Mouse (Mus musculus) liver, embryonic 11.5 days (tissue): ENCODE data around the gene Hesx1. TPM values are rescaled to one million over a fixed set of nuclear protein-coding genes. Genes with fewer than 3 reads are reported as not detected.

Experiments
- ATAC-seq: fragments of 200-750 bp; cut with Nextera tagmentation; replicated peaks from 2 replicates; pipeline ENCODE4 v1.8.0; 2017; ENCODE audit warnings: moderate number of reproducible peaks, mild to moderate bottlenecking, moderate TSS enrichment, moderate library complexity; ENCODE audit not compliant: low FRiP score
- DNase-seq: peaks from one replicate; pipeline ENCODE4 v3.0.0-alpha.2; 2017; ENCODE audit warnings: low spot score
- H3K27ac ChIP-seq: fragments of 300-500 bp; sonication (generic); 2 replicates; pipeline ENCODE4 v1.5.1; 2014; ENCODE audit warnings: mild to moderate bottlenecking, low read depth, low read length, control low read depth
- H3K27me3 ChIP-seq: fragments of 300-500 bp; sonication (generic); replicated peaks from 2 replicates; pipeline ENCODE4 v1.6.1; 2014; ENCODE audit warnings: low read length, mixed read lengths; ENCODE audit not compliant: control insufficient read depth, insufficient read depth
- H3K36me3 ChIP-seq: fragments of 300-500 bp; sonication (generic); 2 replicates; pipeline ENCODE4 v1.6.1; 2014; ENCODE audit warnings: mild to moderate bottlenecking, low read length, moderate library complexity, mixed read lengths; ENCODE audit not compliant: control insufficient read depth, insufficient read depth
- H3K4me1 ChIP-seq: fragments of 300-500 bp; sonication (generic); replicated peaks from 2 replicates; pipeline ENCODE4 v1.6.1; 2014; ENCODE audit warnings: low read length, mixed read lengths; ENCODE audit not compliant: control insufficient read depth, insufficient read depth
- H3K4me2 ChIP-seq: fragments of 300-500 bp; sonication (generic); 2 replicates; pipeline ENCODE4 v1.6.1; 2014; ENCODE audit warnings: mild to moderate bottlenecking, control low read depth, moderate library complexity
- H3K4me3 ChIP-seq: fragments of 300-500 bp; sonication (generic); 2 replicates; pipeline ENCODE4 v1.5.1; 2014; ENCODE audit warnings: low read depth, low read length, control low read depth
- H3K9ac ChIP-seq: fragments of 300-500 bp; sonication (generic); 2 replicates; pipeline ENCODE4 v1.6.1; 2014; ENCODE audit warnings: low read depth, low read length, control low read depth
- H3K9me3 ChIP-seq: fragments of 300-500 bp; sonication (generic); 2 replicates; pipeline ENCODE4 v1.6.1; 2016; ENCODE audit warnings: low read length, inconsistent platforms, mixed read lengths; ENCODE audit not compliant: control insufficient read depth
- WGBS: fragments of 180-500 bp; shearing (Covaris S2); extraction: QIAGEN DNeasy Blood & Tissue Kit; methylation state at CpG from one replicate; pipeline ENCODE4 v1.1.7; 2014; 5-methylcytosine and 5-hydroxymethylcytosine counted together
- polyA plus RNA-seq: library from polyadenylated mRNA; unstranded; fragments of >200 nt; fragmentation: Nextera tagmentation; extraction: Ambion mirVana; gene quantifications from 2 replicates; pipeline ENCODE4 v1.2.1, GENCODE M21; 2014

The Hesx1 gene
- polyA plus RNA-seq, 1 experiment from 2014 or later = 18.0 TPM

DNA sequence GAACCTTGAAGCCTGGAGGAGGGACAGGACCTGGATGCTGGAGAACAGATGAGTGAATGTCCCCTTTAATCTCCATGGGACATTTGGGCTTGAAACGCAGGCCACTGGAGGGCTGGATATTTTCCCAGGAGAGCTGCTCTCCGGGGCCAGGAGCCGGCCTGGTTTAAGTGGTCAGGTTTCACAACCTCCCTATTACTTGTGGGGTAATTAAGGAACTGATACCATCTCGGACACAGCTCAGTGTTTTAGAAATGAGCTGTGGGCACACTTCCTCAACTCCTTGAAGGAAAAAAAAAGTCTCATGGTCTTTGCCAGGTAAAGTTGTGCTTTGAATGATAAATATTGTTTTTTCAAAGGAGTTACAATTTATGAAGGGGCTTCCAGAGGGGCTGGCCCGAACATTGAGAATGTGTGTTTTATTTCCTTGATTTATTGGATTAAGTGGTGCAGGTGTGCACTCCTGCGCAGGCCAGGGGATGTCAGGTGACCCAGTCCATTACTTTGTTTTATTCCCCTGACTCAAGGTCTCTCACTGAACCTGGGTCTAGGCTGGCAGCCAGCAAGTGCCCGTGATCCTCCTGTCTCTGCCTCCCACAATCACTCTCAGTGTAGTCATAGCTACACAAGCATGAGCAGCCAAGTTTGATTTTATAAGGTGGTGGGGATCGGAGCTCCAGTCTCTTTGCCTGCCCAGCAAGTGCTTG, 48.2 kb downstream of the Hesx1 start:
- Histone ChIP-seq H3K9ac (no peak overlapping the region), H3K36me3 (no peaks in the 10 kb centered on the region), H3K27ac (no peak overlapping the region), H3K9me3 (no peaks in the 10 kb centered on the region), H3K4me3 (no peak overlapping the region), H3K27me3 (peaks cover 45% of the 10 kb centered on the region), H3K4me1 (peaks cover 19% of the 10 kb centered on the region), H3K4me2 (no peak overlapping the region)
- WGBS = 44% methylated on average over 8 of the region's 8 CpGs
- no peak for ATAC-seq
- DNase-seq = no peak

DNA sequence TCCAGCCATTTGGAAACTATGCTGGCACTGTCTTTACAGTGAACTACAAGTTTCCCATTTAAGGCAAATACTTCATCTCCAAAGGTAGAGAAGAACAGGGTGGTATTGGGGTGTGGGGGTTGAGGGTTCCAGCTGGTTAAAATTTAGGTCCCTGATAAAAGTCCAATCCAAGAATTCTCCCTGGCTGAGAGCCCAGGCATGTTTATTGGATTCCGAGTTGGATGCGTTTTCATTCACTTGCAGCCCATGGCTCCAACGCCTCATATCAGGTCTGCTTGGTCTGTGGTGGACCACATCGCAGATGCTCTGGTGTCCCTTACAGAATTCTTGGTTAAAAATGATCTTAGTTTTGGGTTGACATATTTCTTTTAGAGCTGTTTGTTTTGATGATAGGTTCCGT, 49.2 kb downstream of the Hesx1 start:
- no peak for DNase-seq
- Histone ChIP-seq H3K36me3 (no peaks in the 10 kb centered on the region), H3K27me3 (peaks cover 41% of the 10 kb centered on the region), H3K9me3 (no peaks in the 10 kb centered on the region), H3K9ac (no peak overlapping the region), H3K4me1 (peaks cover 19% of the 10 kb centered on the region), H3K27ac (no peak overlapping the region), H3K4me3 (no peak overlapping the region), H3K4me2 (no peak overlapping the region)
- no peak for ATAC-seq
- WGBS = 58% methylated on average over 5 of the region's 5 CpGs

DNA sequence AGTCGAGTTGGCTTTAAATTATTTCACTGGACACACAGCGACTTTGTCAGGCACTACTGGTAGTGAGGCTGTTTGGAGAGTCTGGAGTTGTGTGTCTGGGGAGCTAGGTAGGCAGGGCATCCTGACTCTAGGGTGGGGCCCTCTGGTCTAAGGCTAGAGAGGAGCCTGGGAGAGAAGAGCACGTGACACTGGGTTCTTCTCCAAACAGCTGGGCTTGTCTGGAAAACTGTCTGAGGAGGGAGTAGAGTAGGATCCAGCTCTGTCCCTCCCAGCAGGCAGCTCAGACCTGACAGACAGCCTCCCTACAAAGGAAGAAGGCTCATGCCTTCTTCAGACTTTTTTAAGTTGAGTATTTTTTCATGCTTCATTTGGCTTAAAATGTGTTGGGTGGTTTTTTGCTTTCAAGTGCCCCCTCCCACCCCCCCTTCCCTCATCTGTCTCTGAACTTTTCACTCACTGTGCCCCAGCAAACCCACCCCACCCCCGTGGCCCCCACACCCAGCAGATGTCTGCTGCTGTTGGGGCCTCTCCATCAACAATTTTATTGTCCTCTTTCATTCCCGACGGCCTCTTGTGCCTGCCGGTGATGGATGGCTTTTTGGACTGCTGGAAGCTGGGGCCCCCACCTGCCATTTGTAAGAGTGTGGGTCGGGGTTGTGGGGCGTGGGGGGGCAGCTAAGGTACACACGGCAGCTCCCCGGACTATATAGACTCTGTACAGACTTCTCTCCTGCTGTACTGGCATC, 50.2 kb downstream of the Hesx1 start:
- no peaks in the 10 kb centered on the region for H3K36me3 ChIP-seq
- 6% methylated on average over 11 of the region's 11 CpGs for WGBS
- peak overlapping the region; percentile 26 for H3K4me2 ChIP-seq
- no peaks in the 10 kb centered on the region for H3K9me3 ChIP-seq
- H3K9ac ChIP-seq = no peak overlapping the region
- no peak overlapping the region for H3K4me3 ChIP-seq
- H3K4me1 ChIP-seq = peaks cover 19% of the 10 kb centered on the region
- DNase-seq (no peak), ATAC-seq (no peak)
- peak overlapping the region; percentile 11; the same call in 1 of the 2 replicates for H3K27ac ChIP-seq
- H3K27me3 ChIP-seq = peaks cover 32% of the 10 kb centered on the region

DNA sequence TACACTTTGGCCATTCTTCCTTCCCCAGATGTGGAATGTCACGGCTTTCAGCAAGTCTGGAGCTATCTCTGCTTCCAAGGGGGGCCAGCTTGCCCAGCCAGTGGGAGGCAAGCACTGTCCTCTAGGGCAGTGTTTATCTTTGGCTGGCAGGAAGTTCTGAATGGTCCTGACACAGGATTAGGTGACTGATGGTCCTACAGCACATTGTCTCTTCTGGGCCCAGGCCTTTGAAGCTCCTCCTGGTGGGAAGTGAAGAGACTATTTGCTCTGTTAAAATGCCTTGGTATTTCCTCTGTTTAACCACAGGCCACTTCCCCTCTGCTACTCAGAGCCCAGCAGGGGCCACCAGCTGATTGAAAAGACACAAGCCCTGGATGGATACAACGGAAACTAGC, 50.7 kb downstream of the Hesx1 start:
- Histone ChIP-seq H3K27ac (peak overlapping the region; percentile 11; the same call in 1 of the 2 replicates), H3K4me3 (no peak overlapping the region), H3K27me3 (peaks cover 26% of the 10 kb centered on the region), H3K36me3 (no peaks in the 10 kb centered on the region), H3K9ac (no peak overlapping the region), H3K9me3 (no peaks in the 10 kb centered on the region), H3K4me2 (peak overlapping the region; percentile 26), H3K4me1 (peaks cover 16% of the 10 kb centered on the region)
- ATAC-seq (peak; percentile 61; the same call in 1 of the 2 replicates), DNase-seq (no peak)
- 2% methylated on average over 2 of the region's 2 CpGs for WGBS

DNA sequence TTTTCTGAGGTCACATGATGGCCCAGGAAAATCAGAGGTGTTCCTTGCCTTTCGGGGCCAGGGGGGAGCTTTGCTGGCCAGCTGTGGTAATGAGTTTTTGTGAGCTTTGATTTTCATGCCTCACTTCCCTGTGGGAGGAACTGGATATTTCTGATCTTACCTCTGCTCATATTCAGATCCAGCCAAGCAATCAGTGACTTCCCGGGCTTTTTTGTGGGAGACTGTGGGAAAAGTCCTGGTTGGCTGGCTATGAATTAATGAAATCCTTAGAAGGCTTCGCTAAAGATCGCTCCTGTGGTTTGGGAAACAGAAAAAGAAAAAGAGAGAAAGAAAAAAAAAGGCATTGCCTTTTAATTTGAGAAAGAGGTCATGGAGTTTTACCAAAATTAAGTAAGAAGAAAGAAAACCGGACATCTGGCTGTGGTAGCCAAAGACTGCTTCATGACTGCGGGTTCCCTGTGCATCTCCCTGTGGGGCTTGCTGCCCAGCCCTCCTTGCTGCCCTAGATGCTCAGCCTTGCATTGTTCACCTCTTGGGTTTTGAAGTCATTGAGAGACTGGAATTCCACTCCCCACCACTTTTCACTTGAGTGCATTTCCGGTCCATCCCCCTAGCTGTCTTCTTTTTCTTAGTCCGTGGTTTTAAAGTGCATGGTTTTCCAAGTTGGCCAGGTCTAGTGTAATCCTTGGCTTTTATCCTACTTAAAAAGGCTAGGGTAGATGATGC, 54.2 kb downstream of the Hesx1 start:
- no peak overlapping the region for H3K4me2 ChIP-seq
- no peak overlapping the region for H3K27ac ChIP-seq
- ATAC-seq (no peak), DNase-seq (no peak)
- peaks cover 21% of the 10 kb centered on the region for H3K4me1 ChIP-seq
- no peak overlapping the region for H3K4me3 ChIP-seq
- WGBS = 69% methylated on average over 8 of the region's 8 CpGs
- no peak overlapping the region for H3K9ac ChIP-seq
- H3K36me3 ChIP-seq = no peaks in the 10 kb centered on the region
- no peaks in the 10 kb centered on the region for H3K9me3 ChIP-seq
- H3K27me3 ChIP-seq = no peaks in the 10 kb centered on the region; the same call in 1 of the 2 replicates

DNA sequence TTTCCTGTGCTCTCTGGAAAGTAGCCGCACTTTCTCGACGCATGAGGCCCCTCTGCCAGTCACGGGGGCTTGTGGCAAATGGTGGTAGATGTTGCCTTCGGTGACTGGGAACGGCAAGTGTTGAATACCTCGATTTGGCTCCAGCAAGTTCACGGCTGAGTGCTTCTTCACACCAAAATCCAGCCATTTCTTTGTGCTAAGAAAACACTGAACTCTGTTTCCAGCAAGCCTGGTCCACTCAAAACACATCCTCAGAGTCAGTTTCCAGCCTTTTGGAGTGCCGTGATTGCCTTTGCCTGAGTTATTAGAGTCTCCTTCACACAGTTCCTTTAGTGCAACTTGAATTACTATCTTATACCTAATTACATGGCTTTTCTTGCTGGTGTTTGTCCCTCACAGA, 55.8 kb downstream of the Hesx1 start:
- H3K4me1 ChIP-seq = peaks cover 11% of the 10 kb centered on the region
- H3K9me3 ChIP-seq = no peaks in the 10 kb centered on the region
- no peak overlapping the region for H3K4me2 ChIP-seq
- no peak overlapping the region for H3K4me3 ChIP-seq
- no peaks in the 10 kb centered on the region for H3K36me3 ChIP-seq
- 53% methylated on average over 9 of the region's 9 CpGs for WGBS
- ATAC-seq (no peak), DNase-seq (no peak)
- H3K27ac ChIP-seq = no peak overlapping the region
- no peak overlapping the region for H3K9ac ChIP-seq
- H3K27me3 ChIP-seq = peaks cover 2% of the 10 kb centered on the region; the same call in 1 of the 2 replicates

DNA sequence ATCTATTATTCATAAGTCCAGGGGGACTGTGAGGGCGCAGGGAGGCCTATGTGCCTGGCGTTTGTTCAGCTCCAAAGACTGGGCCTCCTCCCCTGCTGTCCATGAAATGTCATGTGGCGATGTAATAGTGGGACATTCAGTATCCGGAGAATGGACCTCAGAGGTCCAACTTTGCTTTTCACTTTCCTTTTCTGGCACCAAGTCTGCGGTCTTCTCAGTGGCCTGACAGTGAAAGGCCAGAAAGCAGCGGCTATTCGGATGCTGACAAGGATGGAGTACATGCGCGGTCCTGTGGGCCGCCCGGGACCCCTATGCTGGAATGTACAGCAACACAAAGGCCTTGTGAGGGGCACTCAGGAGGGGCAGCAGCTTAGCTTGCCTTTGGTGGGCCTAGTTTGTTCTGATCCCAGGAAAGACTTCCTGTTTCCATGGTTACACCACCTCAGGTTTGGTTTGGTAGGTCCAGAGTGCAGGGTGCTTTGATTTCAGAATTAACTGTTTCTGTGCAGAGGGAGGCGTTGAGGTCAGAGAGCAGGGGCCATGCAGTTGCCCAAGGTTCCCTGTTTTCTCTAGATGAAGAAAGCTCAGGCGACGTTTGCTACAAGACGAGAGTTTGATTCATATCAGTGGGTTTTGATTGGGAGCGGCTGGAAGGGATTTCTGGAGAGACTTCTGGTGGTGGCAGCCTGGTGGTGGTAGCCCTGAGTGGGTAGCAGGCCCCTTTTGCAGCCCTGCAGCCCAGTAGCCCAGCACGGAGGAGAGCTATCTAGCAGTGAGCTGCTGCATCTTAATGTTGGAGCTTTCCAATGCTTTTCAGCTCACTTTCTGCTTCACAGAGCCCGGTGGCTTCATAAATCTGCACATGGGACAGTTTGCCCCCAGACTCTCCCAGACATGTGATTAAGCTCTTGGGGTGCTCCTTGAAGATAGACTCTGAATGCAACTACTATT, 56.6 kb downstream of the Hesx1 start:
- Histone ChIP-seq H3K27me3 (peaks cover 2% of the 10 kb centered on the region; the same call in 1 of the 2 replicates), H3K9me3 (no peaks in the 10 kb centered on the region), H3K4me1 (peaks cover 5% of the 10 kb centered on the region; the same call in 1 of the 2 replicates), H3K9ac (no peak overlapping the region), H3K4me2 (no peak overlapping the region), H3K27ac (no peak overlapping the region), H3K36me3 (no peaks in the 10 kb centered on the region), H3K4me3 (no peak overlapping the region)
- DNase-seq (no peak), ATAC-seq (no peak)
- WGBS = 56% methylated on average over 18 of the region's 18 CpGs

DNA sequence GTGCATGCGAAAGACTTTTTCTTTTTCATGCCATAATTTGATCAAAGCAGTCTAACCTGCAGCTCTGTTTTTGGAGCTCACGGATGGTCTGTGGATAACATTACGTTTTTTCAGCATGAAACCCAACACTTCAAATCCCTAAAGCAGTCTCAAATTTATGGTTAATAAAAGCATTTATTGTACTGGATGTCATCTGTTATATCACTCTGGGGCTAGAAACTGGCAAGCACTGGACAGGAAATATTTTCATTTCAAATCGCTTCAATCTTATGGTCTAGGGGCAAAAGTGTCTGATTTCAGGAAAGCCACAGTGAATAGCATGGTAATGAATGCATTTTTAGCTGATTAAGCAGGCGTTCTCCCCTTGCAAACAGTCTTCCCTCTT, 57.3 kb downstream of the Hesx1 start:
- H3K4me3 ChIP-seq = no peak overlapping the region
- peaks cover 5% of the 10 kb centered on the region; the same call in 1 of the 2 replicates for H3K4me1 ChIP-seq
- H3K27me3 ChIP-seq = peaks cover 2% of the 10 kb centered on the region; the same call in 1 of the 2 replicates
- no peak overlapping the region for H3K27ac ChIP-seq
- 71% methylated on average over 5 of the region's 5 CpGs for WGBS
- no peak for ATAC-seq
- no peak overlapping the region for H3K4me2 ChIP-seq
- H3K9ac ChIP-seq = no peak overlapping the region
- no peaks in the 10 kb centered on the region for H3K36me3 ChIP-seq
- no peak for DNase-seq
- no peaks in the 10 kb centered on the region for H3K9me3 ChIP-seq
